Mouse (Mus musculus): ENCODE measurements around the gene Mxd3.

Mxd3 gene

GRCm38 (mm10) chr13:55332331-55332730, 2.7 kb upstream of the Mxd3 start:
- no peak for DNase-seq (ENCODE audit: low spot score in 2 of 2)

- DNase-seq (ENCODE audit: low spot score in 2 of 2), result no peak
These were observed 1.2 kb upstream of the Mxd3 start for GRCm38 (mm10) chr13:55330567-55331400.

DNA sequence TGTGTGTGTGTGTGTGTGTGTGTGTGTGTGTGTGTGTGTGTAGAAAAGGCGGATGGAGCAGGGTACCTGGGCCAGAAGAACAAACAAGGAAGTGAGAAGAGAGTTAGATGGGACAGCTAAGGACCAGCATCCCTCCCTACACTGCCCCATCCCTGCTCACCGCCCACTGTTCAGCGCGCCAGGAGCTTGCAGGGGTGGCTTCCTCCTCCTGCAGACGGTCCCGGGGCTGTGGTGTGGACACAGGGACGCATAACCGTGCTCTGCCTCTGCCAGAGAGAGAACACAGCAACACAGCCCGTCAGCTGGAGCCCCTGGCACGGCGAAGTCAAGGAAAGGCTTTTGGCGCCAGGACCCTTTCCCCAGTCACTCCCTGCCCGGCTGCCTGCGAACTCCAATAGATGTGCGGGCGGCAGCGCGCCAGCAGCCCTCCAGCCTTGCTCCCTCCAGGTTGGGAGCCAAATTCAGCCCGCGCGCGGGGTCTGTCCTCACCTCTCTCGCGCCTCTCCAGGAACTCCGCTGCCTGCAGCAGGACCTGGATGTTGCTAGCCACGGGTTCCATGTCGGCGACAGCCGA, 427 bp downstream of the Mxd3 start:
- peak; percentile 58 to 84 for DNase-seq (ENCODE audit: low spot score in 2 of 2)

DNA sequence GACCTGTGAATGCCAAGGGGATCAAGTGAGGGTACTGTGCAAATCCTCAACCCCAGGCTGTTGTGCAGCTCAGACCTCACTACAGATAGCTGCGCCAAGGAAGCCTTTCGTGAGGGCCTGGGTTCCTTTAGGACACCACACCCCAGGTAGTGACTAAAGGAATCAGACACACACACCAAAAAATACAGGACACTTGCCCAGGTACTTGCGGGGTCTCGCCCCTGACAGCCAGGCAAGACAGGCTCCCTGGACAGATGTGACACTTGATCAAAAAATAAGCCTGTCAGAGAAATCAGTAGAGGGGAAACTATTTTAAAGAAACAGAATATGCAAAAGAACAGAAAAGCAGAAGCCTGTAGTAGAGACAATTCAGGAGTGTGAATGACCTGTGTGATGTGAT, 982 bp downstream of the Mxd3 start:
- peak in 1 of 2 experiments; percentile 64 for DNase-seq (ENCODE audit: low spot score in 2 of 2)

DNA sequence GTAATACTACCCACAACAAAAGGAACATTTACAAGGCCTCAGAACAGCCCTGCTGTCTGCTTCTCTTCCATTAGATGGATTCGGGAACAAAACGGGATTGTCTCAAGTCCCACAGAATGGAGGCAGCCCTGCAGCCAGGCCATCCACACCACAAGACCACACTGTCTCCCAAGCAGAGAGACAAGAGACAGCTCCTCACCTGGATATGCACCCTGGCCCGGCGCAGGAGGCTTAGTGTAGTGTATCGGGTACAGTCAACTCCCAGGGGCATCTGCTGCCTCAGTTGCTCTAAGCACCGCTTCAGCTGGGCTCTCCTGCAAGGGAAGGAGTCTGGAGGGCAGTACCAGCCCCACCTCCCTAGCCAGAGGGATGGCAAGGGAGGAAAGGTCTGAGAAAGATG, 1.5 kb downstream of the Mxd3 start:
- peak in 1 of 2 experiments; percentile 73 for DNase-seq (ENCODE audit: low spot score in 2 of 2)

GRCm38 (mm10) chr13:55327633-55328032, 2.0 kb downstream of the Mxd3 start:
- peak; percentile 90 to 96 for DNase-seq (ENCODE audit: low spot score in 2 of 2)

DNA sequence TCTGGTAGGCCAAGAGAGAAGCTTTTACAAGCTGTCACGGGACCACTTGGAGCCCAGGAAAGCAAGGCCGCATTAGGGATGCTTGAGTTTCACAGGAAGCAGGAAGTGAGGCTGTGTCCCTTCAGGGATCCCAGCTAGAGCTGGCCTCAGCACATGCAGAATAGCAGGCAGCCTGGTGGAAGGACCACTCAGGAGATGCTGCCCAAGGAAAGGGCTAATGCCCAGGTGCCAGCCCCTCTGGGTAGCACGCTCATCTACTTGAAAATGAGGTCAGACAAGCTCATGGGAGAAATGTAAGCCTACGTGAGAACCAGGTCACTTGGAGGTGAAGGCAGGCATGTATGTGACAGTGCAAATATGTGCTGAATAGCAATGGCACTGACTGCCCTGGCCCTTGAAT, 2.5 kb downstream of the Mxd3 start:
- peak in 1 of 2 experiments; percentile 63 for DNase-seq (ENCODE audit: low spot score in 2 of 2)

GRCm38 (mm10) chr13:55325596-55325995, 4.0 kb downstream of the Mxd3 start:
- DNase-seq (ENCODE audit: low spot score in 2 of 2), result peak in 1 of 2 experiments; percentile 63

GRCm38 (mm10) chr13:55322130-55322825, 7.3 kb downstream of the Mxd3 start:
- peak in 1 of 2 experiments; percentile 38 for DNase-seq (ENCODE audit: low spot score in 2 of 2)

GRCm38 (mm10) chr13:55321434-55322129, 8.0 kb downstream of the Mxd3 start, which contains the start of gene Rab24:
Rab24 (minus strand) TSS chr13:55321946.
- peak; percentile 87 to 94 for DNase-seq (ENCODE audit: low spot score in 2 of 2)

GRCm38 (mm10) chr13:55319931-55320533, 9.6 kb downstream of the Mxd3 start, which contains the start of gene Prelid1:
Prelid1 (plus strand) TSS chr13:55320500.
- DNase-seq (ENCODE audit: low spot score in 2 of 2), result no peak

DNA sequence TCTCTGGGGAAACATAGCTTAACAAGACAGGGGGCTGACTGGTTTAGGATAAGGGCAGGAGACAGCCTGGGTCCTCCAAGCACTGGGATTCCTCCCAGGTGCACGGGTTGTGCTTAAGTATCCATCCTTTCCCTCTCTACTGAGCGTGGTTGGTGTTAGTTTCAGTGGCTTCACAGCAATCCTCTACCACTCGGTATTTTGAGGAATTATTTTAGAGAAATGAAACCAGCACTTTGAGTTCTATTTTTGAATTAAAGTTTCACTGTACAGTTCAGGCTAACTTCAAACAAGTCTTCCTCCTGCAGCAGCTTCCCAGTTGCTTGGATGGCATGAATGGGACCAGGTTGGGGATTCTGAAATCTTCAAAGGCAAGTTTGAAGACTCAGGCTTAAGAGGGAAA, 11.3 kb downstream of the Mxd3 start:
- DNase-seq (ENCODE audit: low spot score in 2 of 2), result no peak

- DNase-seq (ENCODE audit: low spot score in 2 of 2), result no peak
These were observed 14.7 kb downstream of the Mxd3 start for GRCm38 (mm10) chr13:55314891-55315412.

DNA sequence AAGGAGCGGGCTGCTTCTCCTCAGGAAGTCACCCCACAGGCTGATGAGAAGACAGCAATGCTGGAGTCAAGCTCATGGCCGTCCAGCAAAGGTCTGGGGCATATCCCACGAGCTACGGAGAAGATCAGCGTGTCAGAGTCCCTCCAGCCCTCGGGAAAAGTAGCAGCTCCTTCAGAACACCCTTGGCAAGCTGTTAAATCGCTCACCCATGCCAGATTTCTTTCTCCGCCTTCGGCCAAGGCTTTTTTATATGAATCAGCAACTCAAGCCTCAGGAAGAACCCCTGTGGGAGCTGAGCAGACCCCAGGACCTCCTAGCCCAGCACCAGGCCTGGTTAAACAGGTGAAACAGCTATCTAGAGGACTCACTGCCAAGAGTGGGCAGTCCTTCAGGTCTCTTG, 16.6 kb downstream of the Mxd3 start:
- no peak for DNase-seq (ENCODE audit: low spot score in 2 of 2)

DNA sequence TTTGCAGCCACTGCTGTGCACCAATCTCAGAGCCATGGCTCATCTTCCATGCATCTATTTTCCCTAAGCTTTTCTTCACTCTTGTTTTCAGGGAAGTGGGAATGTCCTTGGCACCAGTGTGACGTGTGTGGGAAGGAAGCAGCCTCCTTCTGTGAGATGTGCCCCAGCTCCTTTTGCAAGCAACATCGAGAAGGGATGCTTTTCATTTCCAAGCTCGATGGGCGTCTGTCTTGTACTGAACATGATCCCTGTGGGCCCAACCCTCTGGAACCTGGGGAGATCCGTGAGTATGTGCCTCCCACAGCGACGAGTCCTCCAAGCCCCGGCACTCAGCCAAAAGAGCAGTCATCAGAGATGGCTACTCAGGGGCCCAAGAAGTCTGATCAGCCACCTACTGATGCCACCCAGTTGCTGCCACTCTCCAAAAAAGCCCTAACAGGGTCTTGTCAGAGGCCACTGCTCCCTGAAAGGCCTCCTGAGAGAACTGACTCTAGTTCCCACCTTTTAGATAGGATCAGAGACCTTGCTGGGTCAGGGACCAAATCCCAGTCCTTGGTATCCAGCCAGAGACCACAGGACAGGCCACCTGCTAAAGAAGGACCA, 17.5 kb downstream of the Mxd3 start:
- DNase-seq (ENCODE audit: low spot score in 2 of 2), result no peak

DNA sequence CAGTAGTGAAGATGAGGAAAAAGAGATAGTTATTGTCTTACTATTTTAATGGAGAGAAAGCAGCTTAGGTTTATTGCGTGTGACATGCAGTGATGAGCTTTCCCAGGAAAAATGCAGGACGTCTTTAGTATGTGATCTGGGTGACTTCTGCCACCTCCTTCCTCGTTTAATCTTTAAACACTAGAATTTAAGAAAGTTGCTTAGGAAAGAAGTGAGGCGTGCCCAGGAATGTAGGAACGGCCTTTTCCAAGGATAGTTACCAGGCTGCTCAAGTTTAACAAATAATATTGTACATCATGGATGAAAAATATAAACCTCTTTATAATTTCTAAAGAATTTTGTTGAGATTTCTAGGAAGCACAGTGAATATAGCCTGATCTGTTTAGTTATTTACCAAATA, 28.7 kb downstream of the Mxd3 start:
- no peak for DNase-seq (ENCODE audit: low spot score in 2 of 2)

DNA sequence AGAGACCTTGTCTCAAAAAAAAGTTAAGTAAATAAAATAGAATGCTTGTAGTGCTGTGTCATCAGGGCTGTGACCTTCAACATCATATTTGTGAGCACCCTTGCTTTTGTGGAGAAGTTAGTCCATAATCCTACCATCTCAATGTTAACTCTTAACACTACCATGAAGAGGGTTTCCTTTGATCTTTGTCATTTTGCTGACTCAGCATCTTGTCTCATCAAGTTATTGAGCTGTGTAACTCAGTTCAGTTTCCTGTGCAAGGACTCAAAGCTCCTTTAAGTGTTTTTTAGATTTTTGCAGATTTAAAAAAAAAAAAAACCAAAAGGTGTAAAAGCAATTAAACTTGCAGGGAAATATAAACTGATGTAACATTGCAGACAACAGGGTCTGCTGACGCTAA, 32.9 kb downstream of the Mxd3 start:
- DNase-seq (ENCODE audit: low spot score in 2 of 2), result no peak

DNA sequence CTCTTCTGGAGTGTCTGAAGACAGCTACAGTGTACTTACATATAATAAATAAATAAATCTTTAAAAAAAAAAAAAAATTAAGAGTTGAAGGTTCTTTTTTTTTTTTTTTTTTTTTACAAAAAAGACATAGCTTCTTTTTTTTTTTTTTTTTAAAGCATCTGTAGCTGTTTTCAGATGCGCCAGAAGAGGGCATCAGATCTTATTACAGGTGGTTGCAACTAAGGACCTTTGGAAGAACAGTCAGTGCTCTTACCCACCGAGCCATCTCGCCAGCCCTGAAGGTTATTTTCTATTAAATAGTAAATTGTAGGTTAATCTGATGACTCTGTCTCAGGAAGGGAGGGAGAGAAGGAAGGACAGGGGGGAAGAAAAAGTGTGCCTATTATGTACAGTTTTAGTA, 40.8 kb downstream of the Mxd3 start:
- no peak for DNase-seq (ENCODE audit: low spot score in 2 of 2)

GRCm38 (mm10) chr13:55277646-55278045, 52.0 kb downstream of the Mxd3 start:
- no peak for DNase-seq (ENCODE audit: low spot score in 2 of 2)

- no peak for DNase-seq (ENCODE audit: low spot score in 2 of 2)
These were observed 52.4 kb downstream of the Mxd3 start for GRCm38 (mm10) chr13:55277203-55277602.
